Mouse (Mus musculus) limb, embryonic 11.5 days (tissue): ENCODE results near the gene 6030468B19Rik. TPM values are rescaled to one million over a fixed set of nuclear protein-coding genes. Genes with fewer than 3 reads are reported as not detected.
"Not testable (repeated sequence)": the region's sequence is repeated elsewhere in the genome, so short reads cannot be mapped to it uniquely, and the experiment has no call there.

Experiments used
- ATAC-seq: fragments of 200-750 bp; cut with Nextera tagmentation; 2 replicates; pipeline ENCODE4 v1.8.0; 2017; ENCODE audit warnings: low read depth; ENCODE audit not compliant: insufficient number of reproducible peaks, low FRiP score, low TSS enrichment
- DNase-seq: peaks from one replicate; pipeline ENCODE4 v3.0.0-alpha.2; 2015; ENCODE audit warnings: low spot score
- H3K27ac ChIP-seq: fragments of 300-500 bp; sonication (generic); replicated peaks from 2 replicates; pipeline ENCODE4 v1.5.1; 2014; ENCODE audit warnings: low read depth, mild to moderate bottlenecking, low read length
- H3K27me3 ChIP-seq: fragments of 300-500 bp; sonication (generic); 2 replicates; pipeline ENCODE4 v1.6.1; 2014; ENCODE audit warnings: mild to moderate bottlenecking, low read length, mixed read lengths; ENCODE audit not compliant: control insufficient read depth, insufficient read depth
- H3K36me3 ChIP-seq: fragments of 300-500 bp; sonication (generic); 2 replicates; pipeline ENCODE4 v1.6.1; 2014; ENCODE audit warnings: mild to moderate bottlenecking, low read length, moderate library complexity, mixed read lengths; ENCODE audit not compliant: control insufficient read depth, insufficient read depth
- H3K4me1 ChIP-seq: fragments of 300-500 bp; sonication (generic); 2 replicates; pipeline ENCODE4 v1.6.1; 2014; ENCODE audit warnings: low read length, mixed read lengths; ENCODE audit not compliant: control insufficient read depth, insufficient read depth
- H3K4me2 ChIP-seq: fragments of 300-500 bp; sonication (generic); 2 replicates; pipeline ENCODE4 v1.6.1; 2014; ENCODE audit warnings: low read depth, mild to moderate bottlenecking, moderate library complexity; ENCODE audit not compliant: severe bottlenecking
- H3K4me3 ChIP-seq: fragments of 300-500 bp; sonication (generic); 2 replicates; pipeline ENCODE4 v1.5.1; 2014; ENCODE audit warnings: low read depth, low read length
- H3K9ac ChIP-seq: fragments of 300-500 bp; sonication (generic); 2 replicates; pipeline ENCODE4 v1.6.1; 2014; ENCODE audit warnings: mild to moderate bottlenecking, low read length
- H3K9me3 ChIP-seq: fragments of 300-500 bp; sonication (generic); 2 replicates; pipeline ENCODE4 v1.6.1; 2016; ENCODE audit warnings: low read length; ENCODE audit not compliant: control insufficient read depth
- WGBS: fragments of 180-500 bp; shearing (Covaris S2); extraction: QIAGEN DNeasy Blood & Tissue Kit; methylation state at CpG from one replicate; pipeline ENCODE4 v1.1.7; 2014; 5-methylcytosine and 5-hydroxymethylcytosine counted together
- polyA plus RNA-seq: library from polyadenylated mRNA; unstranded; fragments of >200 nt; fragmentation: Nextera tagmentation; extraction: Ambion mirVana; gene quantifications from 2 replicates; pipeline ENCODE4 v1.2.1, GENCODE M21; 2014

6030468B19Rik gene
- polyA plus RNA-seq, 1 experiment from 2014 or later, result 0.83 TPM

DNA sequence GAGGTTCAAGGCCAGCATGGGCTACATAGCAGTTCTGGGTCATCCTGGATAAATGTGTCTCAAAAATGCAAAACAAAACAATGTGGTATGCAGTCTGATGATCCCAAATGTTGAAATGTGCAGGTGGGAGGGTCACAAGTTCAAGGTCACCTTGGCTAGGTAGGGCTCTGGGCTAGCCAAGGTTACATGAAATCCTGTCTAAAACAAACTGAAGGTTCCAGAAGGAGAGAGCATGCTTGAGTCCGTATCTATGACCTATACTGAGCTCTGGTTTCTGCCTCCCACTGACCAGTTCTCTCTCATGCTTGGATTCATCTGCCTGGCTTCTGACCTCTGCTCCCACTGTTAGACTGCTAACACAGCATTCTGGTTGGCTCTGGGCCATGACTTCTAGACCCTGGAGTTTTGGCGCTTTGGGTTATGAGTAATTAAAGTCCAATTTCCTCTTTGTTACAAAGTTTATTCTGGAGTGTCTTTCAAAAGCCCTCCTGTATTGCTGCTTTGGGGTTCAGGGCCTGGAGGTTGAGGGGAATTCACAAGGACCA is 32.3 kb downstream of the 6030468B19Rik start:
- Histone ChIP-seq H3K4me3 (no peak overlapping the region), H3K27me3 (no peaks in the 10 kb centered on the region), H3K4me2 (no peak overlapping the region), H3K9me3 (no peaks in the 10 kb centered on the region), H3K27ac (no peak overlapping the region), H3K36me3 (no peaks in the 10 kb centered on the region), H3K4me1 (peaks cover 10% of the 10 kb centered on the region), H3K9ac (no peak overlapping the region)
- no peak for DNase-seq
- 85% methylated on average over 2 of the region's 2 CpGs for WGBS
- ATAC-seq, result no peak

DNA sequence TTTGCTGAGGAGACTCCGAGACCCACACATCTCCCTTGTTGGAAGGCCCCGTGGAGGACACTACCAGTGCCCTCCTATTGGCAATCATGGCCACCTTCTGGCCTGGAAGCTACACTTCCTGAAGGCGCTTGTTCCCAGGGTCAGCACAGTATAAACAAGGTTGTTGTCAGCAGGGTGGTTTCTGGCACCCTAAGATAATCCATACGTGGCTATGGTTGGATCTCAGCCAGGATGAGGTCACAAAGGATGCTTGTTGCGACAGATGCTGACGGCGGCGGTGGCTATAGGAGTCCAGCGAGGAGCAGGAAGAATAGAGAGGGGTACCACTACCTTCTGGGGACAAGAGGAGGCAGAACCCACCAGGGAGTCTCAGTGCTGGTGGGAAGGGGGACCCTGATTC is 32.9 kb downstream of the 6030468B19Rik start:
- Histone ChIP-seq H3K9me3 (no peaks in the 10 kb centered on the region), H3K4me2 (no peak overlapping the region), H3K27ac (no peak overlapping the region), H3K27me3 (no peaks in the 10 kb centered on the region), H3K36me3 (no peaks in the 10 kb centered on the region), H3K9ac (no peak overlapping the region), H3K4me1 (peaks cover 10% of the 10 kb centered on the region), H3K4me3 (no peak overlapping the region)
- ATAC-seq (no peak), DNase-seq (no peak)
- 88% methylated on average over 9 of the region's 9 CpGs for WGBS

DNA sequence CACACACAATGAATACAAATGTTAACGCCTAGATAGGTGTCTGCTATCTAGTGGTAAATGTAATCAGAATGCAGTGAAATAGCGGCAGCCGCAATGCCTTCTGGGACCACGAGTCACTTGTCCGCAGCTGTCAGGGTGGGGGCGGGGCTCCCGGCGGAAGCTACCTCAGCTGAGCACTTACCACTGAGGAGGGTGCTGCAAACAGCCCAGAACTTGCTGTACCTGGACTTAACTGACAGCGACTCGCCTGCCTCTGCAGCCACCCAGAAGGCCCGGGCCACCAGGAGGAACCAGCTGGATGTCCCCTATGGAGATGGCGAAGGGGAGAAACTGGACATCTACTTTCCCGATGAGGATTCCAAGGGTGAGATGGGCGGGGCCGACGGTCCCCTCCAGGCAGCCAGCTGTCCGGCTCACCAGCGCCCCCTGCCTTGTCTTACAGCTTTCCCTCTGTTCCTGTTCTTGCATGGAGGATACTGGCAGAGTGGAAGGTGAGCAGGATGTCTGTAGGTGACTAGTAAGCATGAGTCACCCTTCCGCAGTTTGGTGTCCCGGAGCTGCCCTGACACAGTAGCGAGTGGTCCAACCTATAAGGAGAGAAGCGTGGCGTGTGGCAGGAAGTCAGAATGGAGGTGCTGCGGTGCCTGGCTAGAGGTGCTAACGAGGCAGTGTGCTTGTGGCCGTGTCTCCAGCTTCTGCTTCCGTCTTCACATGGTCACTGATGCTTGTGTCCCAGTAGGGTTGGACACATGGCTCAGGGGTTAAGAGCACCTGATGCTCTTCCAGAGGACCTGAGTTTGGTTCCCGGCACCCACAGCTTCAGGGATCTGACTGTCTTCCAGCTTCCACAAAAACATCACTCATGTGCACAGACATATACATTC is 34.9 kb downstream of the 6030468B19Rik start:
- H3K27ac ChIP-seq, result no peak overlapping the region
- no peak overlapping the region for H3K9ac ChIP-seq
- no peaks in the 10 kb centered on the region for H3K27me3 ChIP-seq
- no peaks in the 10 kb centered on the region; the same call in 1 of the 2 replicates for H3K4me1 ChIP-seq
- peak overlapping the region; percentile 41; the same call in 1 of the 2 replicates for H3K4me2 ChIP-seq
- WGBS, result 20% methylated on average over 28 of the region's 28 CpGs
- DNase-seq (peak; percentile 86), ATAC-seq (no peak)
- H3K4me3 ChIP-seq, result 0 out of 2 replicates have a peak overlapping the region, but pooled peaks have one; percentile 7
- H3K9me3 ChIP-seq, result no peaks in the 10 kb centered on the region
- H3K36me3 ChIP-seq, result no peaks in the 10 kb centered on the region

DNA sequence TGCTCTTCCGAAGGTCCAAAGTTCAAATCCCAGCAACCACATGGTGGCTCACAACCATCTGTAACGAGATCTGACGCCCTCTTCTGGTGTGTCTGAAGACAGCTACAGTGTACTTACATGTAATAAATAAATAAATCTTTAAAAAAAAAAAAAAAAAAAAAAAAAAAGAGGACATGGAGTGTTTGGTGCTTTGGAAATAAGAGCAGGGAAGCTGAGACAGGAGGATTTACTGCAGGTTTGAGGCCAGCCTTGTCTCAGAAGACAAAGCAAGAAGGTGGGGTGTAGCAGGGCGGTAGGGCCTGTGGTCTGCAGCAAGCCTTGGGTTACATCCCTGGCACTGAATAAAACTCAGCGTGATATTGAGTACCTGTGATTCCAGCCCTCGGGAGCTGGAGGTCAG is 36.0 kb downstream of the 6030468B19Rik start:
- not testable (repeated sequence) for H3K4me1 ChIP-seq, ATAC-seq, H3K9ac ChIP-seq, H3K36me3 ChIP-seq, H3K4me2 ChIP-seq, H3K9me3 ChIP-seq, DNase-seq, H3K4me3 ChIP-seq, H3K27ac ChIP-seq, H3K27me3 ChIP-seq
- WGBS, result 93% methylated on average over 4 of the region's 6 CpGs

DNA sequence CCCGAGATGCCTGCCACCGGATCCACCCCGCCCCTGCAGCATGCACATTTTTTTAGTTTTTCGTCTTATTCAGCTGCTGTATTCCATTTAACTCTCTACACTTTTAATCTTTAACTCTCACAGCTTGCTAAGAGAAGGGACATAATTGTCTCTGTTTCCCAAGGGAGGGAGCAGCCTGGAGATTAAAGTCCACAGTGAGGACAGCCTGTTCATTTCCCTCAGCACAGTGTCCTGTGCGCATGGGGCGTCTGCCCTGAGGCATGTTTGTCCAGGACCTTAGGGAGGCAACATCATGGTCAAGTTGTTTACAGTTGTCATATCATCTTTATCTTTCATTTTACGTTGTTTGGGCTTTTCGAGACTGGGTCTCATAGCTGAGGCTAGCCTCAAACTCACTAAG is 36.6 kb downstream of the 6030468B19Rik start:
- Histone ChIP-seq H3K4me2 (no peak overlapping the region), H3K4me1 (no peaks in the 10 kb centered on the region; the same call in 1 of the 2 replicates), H3K27ac (no peak overlapping the region), H3K4me3 (no peak overlapping the region), H3K36me3 (no peaks in the 10 kb centered on the region), H3K9me3 (no peaks in the 10 kb centered on the region), H3K9ac (no peak overlapping the region), H3K27me3 (no peaks in the 10 kb centered on the region)
- 94% methylated on average over 8 of the region's 8 CpGs for WGBS
- ATAC-seq (no peak), DNase-seq (no peak)

DNA sequence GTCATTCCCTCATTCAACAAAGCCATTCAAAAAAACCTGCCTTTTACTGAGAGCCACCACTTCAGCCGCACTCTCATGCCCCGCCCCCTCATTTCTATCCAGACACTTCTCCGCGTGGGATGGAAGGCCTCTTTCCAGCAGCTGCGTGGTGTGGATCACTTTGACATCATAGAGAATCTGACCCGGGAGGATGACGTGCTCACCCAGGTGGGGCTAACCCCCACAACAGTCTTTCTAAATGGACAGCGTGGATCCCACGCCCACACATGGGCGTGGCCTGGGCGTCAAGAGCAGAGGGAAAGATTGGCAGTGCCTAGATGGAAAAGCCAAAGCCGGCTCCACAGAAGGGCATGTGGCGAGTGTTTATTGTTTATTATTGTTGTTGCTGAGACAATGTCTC is 38.8 kb downstream of the 6030468B19Rik start:
- no peak overlapping the region for H3K4me3 ChIP-seq
- DNase-seq (peak; percentile 33), ATAC-seq (no peak)
- no peak overlapping the region for H3K27ac ChIP-seq
- no peaks in the 10 kb centered on the region for H3K9me3 ChIP-seq
- H3K4me2 ChIP-seq, result no peak overlapping the region; the same call in 1 of the 2 replicates
- no peaks in the 10 kb centered on the region for H3K27me3 ChIP-seq
- H3K36me3 ChIP-seq, result no peaks in the 10 kb centered on the region
- 35% methylated on average over 13 of the region's 13 CpGs for WGBS
- no peak overlapping the region for H3K9ac ChIP-seq
- H3K4me1 ChIP-seq, result no peaks in the 10 kb centered on the region; the same call in 1 of the 2 replicates

DNA sequence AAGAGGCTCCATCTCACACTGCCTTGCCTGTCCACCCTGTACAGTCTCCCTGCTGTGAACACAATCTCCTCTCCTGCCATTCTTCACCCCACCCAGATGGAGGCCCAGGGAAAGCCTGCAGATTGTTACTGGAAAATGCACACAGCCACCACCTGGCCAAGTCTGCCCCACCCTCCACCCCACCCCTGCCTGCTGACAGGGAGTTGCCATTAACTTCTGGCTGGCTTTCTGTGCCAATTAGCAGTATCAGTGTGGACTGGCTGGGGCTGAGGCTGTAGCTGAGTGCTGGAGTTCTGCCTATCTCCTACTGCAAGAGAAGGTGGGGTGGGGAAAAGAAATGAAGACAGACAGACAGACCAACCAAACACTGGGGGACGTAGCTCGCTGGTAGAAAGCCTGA is 41.1 kb downstream of the 6030468B19Rik start:
- H3K9ac ChIP-seq, result no peak overlapping the region
- 69% methylated on average over 2 of the region's 2 CpGs for WGBS
- H3K27me3 ChIP-seq, result no peaks in the 10 kb centered on the region
- H3K4me3 ChIP-seq, result no peak overlapping the region
- no peaks in the 10 kb centered on the region for H3K36me3 ChIP-seq
- no peak overlapping the region for H3K27ac ChIP-seq
- H3K4me1 ChIP-seq, result no peaks in the 10 kb centered on the region
- DNase-seq (no peak), ATAC-seq (no peak)
- H3K9me3 ChIP-seq, result no peaks in the 10 kb centered on the region
- no peak overlapping the region for H3K4me2 ChIP-seq

DNA sequence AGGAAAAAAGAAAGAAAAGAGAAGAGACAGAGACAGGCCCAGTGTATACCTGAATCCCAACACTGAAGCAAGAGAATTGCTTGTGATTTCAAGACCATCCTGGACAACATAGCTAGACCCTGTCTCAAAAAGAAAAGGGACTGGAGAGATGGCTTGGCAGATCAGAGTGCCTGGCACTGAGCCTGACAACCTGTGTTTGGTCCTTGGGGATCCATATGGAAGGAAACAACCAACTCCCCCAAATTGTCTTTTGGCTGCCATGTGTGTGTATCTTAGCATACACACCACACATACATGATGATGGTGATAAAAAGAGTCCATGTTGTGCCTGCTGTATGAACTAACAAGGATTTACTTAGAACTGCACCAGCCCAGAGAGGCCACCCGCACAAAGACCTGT is 41.6 kb downstream of the 6030468B19Rik start:
- Histone ChIP-seq H3K27me3 (no peaks in the 10 kb centered on the region), H3K4me3 (no peak overlapping the region), H3K9ac (no peak overlapping the region), H3K9me3 (no peaks in the 10 kb centered on the region), H3K27ac (no peak overlapping the region), H3K4me1 (no peaks in the 10 kb centered on the region), H3K36me3 (no peaks in the 10 kb centered on the region), H3K4me2 (no peak overlapping the region)
- ATAC-seq (no peak), DNase-seq (no peak)
- WGBS, result 75% methylated on average over 1 of the region's 1 CpGs
